Mouse (Mus musculus): ENCODE data around the gene Spata32. TPM values are rescaled to one million over a fixed set of nuclear protein-coding genes. Genes with fewer than 3 reads are reported as not detected.

Spata32 gene
- polyA plus RNA-seq, 1 experiment, result not detected

DNA sequence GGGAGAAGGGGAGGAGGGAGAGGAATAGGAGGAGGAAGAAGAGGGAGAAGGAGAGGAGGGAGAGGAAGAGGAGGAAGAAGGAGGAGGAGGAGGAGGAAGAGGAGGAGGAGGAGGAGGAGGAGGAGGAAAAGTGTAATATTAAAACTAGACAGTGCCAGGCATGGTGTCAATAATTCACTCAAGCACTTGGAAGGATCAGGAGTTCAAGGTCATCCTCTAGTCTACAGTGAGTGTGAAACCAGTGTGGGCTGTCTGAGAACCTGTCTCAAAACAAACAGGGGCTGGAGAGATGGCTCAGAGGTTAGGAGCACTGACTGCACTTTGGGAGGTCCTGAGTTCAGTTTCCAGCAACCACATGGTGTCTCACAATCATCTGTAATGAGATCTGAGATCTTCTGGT, 15.9 kb downstream of the Spata32 start:
- no peak for DNase-seq (ENCODE audit: low spot score)

DNA sequence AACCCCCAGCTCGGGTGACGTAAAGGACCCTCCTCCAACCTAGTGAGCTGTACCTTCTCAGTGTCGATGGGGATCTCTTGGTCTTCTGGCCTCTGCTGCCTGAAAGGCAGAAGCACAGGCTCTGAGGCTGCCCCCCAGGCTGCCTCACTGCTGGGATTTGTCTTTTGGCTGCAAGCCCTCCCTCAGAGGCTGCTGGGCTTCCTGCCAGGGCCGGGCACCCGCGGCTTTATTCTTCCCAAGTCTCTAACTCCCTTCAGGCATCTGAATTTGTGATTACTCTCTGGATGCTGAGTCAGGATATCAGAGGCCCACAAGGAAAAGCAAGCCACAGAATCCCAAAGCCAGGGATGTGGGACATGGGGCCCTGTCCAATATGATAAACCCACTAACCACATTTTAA, 16.6 kb downstream of the Spata32 start:
- peak; percentile 40 for DNase-seq (ENCODE audit: low spot score)

- DNase-seq (ENCODE audit: low spot score), result peak; percentile 36
These were observed 19.1 kb downstream of the Spata32 start for GRCm38 (mm10) chr11:103198911-103199803.

DNA sequence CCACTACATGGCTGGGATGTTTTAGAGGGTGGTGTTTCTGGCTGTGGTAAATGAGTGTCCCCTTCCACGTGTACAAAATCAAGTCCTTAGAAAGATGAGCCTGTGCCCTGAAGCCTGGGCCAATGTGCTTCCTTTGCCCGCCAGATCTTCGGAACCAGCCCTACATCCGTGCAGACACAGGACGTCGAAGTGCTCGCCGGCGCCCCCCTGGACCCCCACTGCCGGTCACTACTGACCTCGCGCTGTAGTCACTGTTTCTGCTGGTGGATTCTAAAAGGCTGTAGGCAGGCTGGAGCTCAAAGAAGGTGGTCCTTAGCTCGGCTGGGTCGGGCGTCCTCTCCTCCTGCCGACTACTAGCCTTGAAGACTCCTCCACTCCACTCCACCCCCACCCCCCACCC, 19.9 kb downstream of the Spata32 start:
- DNase-seq (ENCODE audit: low spot score), result no peak

- no peak for DNase-seq (ENCODE audit: low spot score)
These were observed 20.9 kb downstream of the Spata32 start for GRCm38 (mm10) chr11:103197340-103197739.

DNA sequence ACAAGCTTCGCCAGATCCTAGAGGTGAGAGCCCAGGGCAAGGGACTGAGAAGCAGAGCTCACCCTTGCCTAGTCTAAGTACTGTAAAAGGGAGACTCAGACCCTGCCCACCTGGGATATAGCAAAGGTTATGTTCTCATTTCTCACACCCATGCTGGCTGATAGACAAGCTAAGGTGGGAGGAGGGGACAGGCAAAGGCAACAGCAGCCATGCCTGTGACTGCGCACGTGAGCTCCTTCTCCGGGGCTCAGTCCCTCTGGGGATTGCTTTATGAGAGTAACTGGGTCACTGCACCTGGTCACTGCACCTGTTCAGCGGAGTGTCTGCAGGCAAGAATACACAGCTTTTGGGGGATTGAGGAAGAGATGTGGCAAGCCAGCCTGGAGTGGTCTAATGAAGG, 22.6 kb downstream of the Spata32 start:
- DNase-seq (ENCODE audit: low spot score), result no peak

GRCm38 (mm10) chr11:103195236-103195635, 23.0 kb downstream of the Spata32 start:
- no peak for DNase-seq (ENCODE audit: low spot score)

DNA sequence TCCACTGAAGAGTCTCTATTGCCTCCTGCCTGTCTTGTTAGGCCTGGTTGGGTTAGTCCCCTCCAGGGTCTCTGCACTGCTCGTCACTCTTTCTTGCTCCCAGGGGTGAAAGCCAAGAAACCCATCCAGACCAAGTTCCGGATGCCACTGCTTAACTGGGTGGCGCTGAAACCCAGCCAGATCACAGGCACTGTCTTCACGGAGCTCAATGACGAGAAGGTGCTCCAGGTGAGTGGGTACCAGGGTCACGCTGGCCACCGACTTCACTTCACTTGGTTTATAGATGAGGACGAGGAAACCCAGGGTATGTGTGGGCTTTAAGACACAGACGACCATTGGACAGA, 24.4 kb downstream of the Spata32 start:
- no peak for DNase-seq (ENCODE audit: low spot score)

DNA sequence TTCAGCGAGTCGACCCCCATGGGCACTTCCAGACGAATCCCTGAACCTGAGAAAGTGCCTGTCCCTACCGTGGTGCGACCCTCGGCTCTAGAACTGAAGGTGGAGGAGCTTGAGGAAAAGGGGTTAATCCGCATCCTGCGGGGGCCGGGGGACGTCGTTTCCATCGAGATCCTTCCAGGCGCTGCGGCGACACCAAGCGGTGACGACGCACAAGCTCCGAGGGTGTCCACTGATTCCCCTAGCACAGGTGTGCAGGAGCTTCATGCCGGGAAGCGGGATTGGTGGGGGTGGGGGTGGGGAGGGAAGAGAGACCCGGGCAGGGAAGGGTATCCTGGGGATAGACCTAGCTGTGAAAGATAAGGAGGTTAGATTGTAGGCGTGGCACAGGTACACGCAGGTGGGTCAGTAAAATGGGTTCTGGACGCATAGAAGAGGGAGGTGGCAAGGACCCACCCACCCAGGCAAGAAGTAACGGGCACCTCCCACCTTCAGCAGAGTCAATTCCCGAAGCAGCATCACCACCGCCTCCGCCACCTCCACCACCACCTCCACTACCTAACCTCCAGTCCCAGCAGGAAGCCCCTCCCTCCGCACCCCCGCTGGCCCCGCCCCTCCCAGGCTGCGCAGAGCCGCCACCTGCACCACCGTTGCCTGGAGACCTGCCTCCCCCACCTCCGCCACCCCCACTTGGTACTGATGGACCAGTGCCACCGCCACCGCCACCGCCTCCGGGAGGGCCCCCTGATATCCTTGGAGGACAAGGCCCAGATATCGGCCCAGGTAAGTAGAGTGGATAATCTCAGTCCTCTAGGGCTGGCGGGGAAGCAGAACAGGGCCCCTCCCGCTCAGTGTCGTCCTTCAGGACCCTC, 25.0 kb downstream of the Spata32 start:
- DNase-seq (ENCODE audit: low spot score), result no peak

- no peak for DNase-seq (ENCODE audit: low spot score)
These were observed 25.8 kb downstream of the Spata32 start for GRCm38 (mm10) chr11:103192230-103192955.

DNA sequence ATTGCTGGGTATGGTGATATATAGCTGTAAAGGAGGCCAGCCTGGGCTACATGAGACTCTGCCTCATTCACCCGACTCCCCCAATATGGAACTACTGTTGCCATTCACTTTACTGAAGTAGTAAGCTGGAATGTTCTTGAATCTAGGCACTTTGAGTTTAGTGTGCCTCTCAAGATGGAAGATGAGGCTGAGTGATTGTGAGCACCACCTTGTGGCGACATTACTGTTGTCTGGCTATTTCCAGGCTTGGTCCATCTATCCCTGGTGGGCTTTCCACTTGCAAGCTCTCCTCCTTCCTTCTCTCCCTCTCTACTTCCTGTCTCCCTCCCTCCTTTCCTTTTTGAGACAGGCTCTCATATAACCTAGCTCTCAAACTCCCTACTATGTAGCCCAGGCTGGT, 33.3 kb downstream of the Spata32 start:
- DNase-seq (ENCODE audit: low spot score), result no peak

DNA sequence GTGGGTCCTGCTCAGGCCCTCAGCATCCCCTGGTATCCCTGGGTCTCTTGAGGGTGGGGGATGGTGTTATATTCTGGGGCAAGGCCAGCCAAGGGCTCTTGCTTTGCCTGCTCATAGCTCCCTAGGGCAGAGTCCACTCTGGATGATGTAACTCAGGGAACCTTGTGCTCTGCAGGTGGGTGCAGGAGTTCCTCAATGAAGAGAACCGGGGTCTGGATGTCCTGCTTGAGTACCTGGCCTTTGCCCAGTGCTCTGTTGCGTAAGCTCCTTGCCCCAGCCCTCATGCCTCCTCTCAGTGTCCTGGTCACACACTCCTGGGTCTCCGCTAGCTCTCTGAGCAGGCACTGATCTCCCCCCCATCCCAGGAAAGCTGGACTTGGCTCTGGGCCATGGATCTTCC, 36.3 kb downstream of the Spata32 start:
- DNase-seq (ENCODE audit: low spot score), result no peak

- DNase-seq (ENCODE audit: low spot score), result no peak
These were observed 36.9 kb downstream of the Spata32 start for GRCm38 (mm10) chr11:103181349-103181748.

GRCm38 (mm10) chr11:103180426-103180825, 37.8 kb downstream of the Spata32 start:
- DNase-seq (ENCODE audit: low spot score), result no peak

- no peak for DNase-seq (ENCODE audit: low spot score)
These were observed 39.5 kb downstream of the Spata32 start for GRCm38 (mm10) chr11:103178748-103179147.

GRCm38 (mm10) chr11:103177815-103178485, 40.3 kb downstream of the Spata32 start:
- no peak for DNase-seq (ENCODE audit: low spot score)

DNA sequence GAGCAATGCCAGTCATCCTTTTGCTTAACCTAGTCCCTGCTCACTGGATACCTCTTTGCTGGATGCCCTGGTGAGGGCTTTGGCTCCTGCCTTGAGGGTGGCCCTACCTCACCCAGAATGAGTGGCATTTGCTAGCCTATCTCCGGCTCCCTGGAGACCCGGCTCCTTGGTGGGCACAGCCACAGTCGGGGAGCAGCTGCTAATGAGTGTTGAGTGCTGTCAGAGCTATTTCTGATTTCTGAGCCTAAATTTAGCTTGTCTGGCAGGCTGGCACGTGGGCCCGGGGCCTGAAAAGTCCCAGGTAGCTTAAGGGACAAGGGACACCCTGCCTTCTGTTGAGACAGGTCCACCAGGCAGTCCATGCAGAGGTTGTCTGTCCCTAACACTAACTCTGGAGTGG, 41.0 kb downstream of the Spata32 start:
- no peak for DNase-seq (ENCODE audit: low spot score)

DNA sequence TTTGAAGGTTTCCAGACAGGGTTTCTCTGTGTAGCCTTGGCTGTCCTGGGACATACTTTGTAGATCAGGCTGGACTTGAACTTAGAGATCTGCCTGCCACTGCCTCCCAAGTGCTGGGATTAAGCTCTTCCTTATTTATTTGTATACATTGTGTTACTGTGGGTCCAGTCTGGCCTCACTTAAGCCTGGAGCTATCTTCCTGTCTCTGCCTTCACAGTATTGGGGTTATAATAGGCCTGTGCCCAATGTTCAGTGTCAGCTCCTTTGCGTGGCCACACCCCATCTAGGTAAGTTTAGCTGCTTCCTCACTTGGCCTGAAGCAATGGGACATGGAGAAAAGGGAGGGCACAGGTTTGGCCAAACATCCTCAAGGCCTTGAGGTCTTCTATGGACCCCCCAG, 41.7 kb downstream of the Spata32 start:
- no peak for DNase-seq (ENCODE audit: low spot score)

GRCm38 (mm10) chr11:103175688-103176442, 42.4 kb downstream of the Spata32 start:
- DNase-seq (ENCODE audit: low spot score), result no peak

DNA sequence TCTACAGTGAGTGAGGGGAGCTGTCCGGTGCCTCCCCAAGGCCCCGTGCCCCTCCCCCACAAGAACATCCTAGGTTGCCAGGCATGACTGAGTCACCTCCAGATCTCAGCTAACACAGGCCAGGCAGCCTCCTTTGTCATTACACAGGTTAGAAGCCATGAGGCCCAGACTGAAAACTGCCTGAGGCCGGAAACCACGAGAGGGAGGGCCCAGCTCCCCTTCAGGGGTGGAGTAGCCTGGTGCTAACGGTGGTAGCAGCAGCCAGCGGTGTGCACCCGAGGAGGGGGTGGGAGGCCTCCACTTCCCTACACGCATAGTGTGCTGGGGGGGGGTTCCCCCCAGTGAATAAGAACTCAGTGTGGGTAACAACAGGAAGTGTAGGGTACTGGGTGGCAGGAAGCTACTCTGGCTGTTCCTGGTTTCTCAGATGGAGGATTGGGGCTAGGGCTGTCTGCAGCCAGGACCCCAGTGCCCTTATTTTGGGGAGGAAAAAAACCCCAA, 43.3 kb downstream of the Spata32 start:
- no peak for DNase-seq (ENCODE audit: low spot score)

- DNase-seq (ENCODE audit: low spot score), result no peak
These were observed 43.8 kb downstream of the Spata32 start for GRCm38 (mm10) chr11:103174411-103174832.

Measured in urinary bladder, adult 2 months (tissue).